Mouse (Mus musculus) duodenum, adult 2 months (tissue): ENCODE results near the gene Myo19. TPM values are rescaled to one million over a fixed set of nuclear protein-coding genes. Genes with fewer than 3 reads are reported as not detected.

ENCODE experiments used
- polyA plus RNA-seq: library from polyadenylated mRNA; depleted of rRNA; stranded (reverse); fragments of >200 nt; gene quantifications from 2 replicates; pipeline ENCODE4 v1.2.3, GENCODE M21; 2012; ENCODE audit warnings: low replicate concordance; rRNA removed

The Myo19 gene
- polyA plus RNA-seq: 8.7 and 17.0 TPM in 2 replicates

GRCm38 (mm10) chr11:84879772-84880464 is at the start of gene Myo19, which contains the start of gene Pigw:
Myo19 (plus strand) TSS chr11:84880148.
Pigw (minus strand) TSS chr11:84880285.

GRCm38 (mm10) chr11:84870337-84871043 is 9.5 kb upstream of the Myo19 start, which contains the start of gene Ggnbp2:
Ggnbp2 (minus strand) TSS chr11:84870817.

GRCm38 (mm10) chr11:84916053-84916702 is 36.2 kb downstream of the Myo19 start, which contains the start of gene Znhit3:
Znhit3 (minus strand) TSS chr11:84916366.

GRCm38 (mm10) chr11:84957591-84958270 is 77.8 kb downstream of the Myo19 start, which contains the start of gene Car4:
Car4 (plus strand) TSS chr11:84957786.

Other genes with a start within 250 kb of the Myo19 start
- 9.5 and 14.0 TPM in 2 replicates for gene Mrm1, start 60.6 kb upstream of the Myo19 start, polyA plus RNA-seq
- gene Dhrs11, start 51.2 kb upstream of the Myo19 start, polyA plus RNA-seq: 406 and 728 TPM in 2 replicates
- 5.5 and 13.4 TPM in 2 replicates for gene Ggnbp2, start 9.3 kb upstream of the Myo19 start, polyA plus RNA-seq
- 0.64 and 0.89 TPM in 2 replicates for gene Pigw, start 137 bp downstream of the Myo19 start, polyA plus RNA-seq
- 2.6 and 4.2 TPM in 2 replicates for gene Znhit3, start 36.2 kb downstream of the Myo19 start, polyA plus RNA-seq
- 14.0 and 57.7 TPM in 2 replicates for gene Car4, start 77.6 kb downstream of the Myo19 start, polyA plus RNA-seq